Comparison of ENCODE assay signal across 7 mouse cellular contexts in the genomic region with DNA sequence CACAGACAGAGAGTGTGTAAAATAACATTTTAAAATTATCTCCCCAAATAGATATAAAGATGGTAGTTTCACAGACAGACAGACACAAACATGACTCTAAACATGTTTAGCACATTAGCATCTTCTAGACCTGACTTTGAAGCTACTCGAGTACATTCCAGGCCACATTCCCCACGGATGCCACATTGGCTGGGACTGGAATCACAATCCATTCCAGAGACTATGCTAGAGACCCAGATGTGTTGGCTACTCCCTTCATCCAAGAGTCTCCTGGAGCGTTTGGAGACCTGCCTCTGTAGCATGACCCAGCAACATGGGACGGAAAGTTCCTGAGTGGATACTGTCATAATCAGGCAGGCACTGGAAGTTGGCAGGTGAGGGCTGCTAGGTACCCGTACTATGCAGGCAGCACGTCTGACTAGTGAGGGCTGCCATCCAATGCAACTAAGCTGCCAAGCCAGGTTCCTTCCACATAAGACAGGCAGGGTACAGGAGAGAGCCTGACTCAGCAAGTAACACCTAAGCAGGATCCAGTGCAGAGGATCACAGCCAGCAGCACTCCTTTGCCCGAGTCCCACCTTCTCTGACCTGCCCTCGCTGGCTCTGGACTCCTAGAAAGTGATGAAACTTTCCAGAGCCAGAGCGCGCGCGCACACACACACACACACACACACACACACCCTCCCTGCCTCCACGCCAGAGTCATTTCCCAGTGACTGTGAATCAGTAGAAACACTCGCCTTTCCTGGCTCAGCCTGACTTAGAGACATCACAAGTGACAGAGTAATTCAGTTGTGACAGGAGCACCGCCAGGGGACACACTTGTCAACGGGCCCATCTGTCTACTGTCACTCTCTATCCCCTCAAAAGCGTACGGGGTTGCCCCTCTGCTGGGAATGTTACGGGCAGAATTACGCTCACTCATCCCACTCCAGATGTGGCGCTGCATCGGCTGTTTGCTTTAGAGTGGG.
A peak's percentile ranks its signal among the peaks of the same experiment; 100 is the strongest.
DNase-seq lines count a peak whose midpoint lies in the region; ATAC-seq lines count a peak whose summit lies in the region.

No protein-coding gene starts in this region.

- H3K27ac ChIP-seq in embryonic facial prominence, embryonic 14.5 days (replicated peaks; ENCODE audit: low read depth, low read length): no peak overlapping the region
- no peak overlapping the region for H3K27ac ChIP-seq in midbrain, embryonic 14.5 days (replicated peaks; ENCODE audit: low read depth, low read length)

- H3K4me1 ChIP-seq in embryonic facial prominence, embryonic 14.5 days (ENCODE audit: control insufficient read depth, insufficient read depth, low read length): peaks cover 17% of the 10 kb centered on the region
- no peaks in the 10 kb centered on the region for H3K4me1 ChIP-seq in midbrain, embryonic 14.5 days (ENCODE audit: control insufficient read depth, insufficient read depth, low read length)

- DNase-seq in brain, adult 2 months (ENCODE audit: low read depth, low spot score): peak; percentile 36
- DNase-seq in embryonic facial prominence, embryonic 14.5 days (ENCODE audit: low spot score): peak; percentile 64
- DNase-seq in heart, postnatal 14 days: peak; percentile 41 to 57
- DNase-seq in kidney, postnatal 4 days: peak; percentile 26 to 28
- peak; percentile 64 for DNase-seq in midbrain, embryonic 14.5 days
- DNase-seq in ovary, postnatal 36 days (ENCODE audit: low spot score): no peak
- no peak for DNase-seq in spleen, postnatal 36 days (ENCODE audit: low spot score in 2 of 2)

- peak; percentile 50 for ATAC-seq in embryonic facial prominence, embryonic 14.5 days (ENCODE audit: low read depth)
- ATAC-seq in midbrain, embryonic 14.5 days (ENCODE audit: low FRiP score, low TSS enrichment): no peak; the same call in 1 of the 2 replicates

- H3K4me2 ChIP-seq in embryonic facial prominence, embryonic 14.5 days (ENCODE audit: low read depth, low read length): peak overlapping the region; percentile 41
- H3K4me2 ChIP-seq in midbrain, embryonic 14.5 days (ENCODE audit: low read length): peak overlapping the region; percentile 21; the same call in 1 of the 2 replicates

- 34% methylated on average over 22 of the region's 22 CpGs for WGBS in embryonic facial prominence, embryonic 14.5 days
- 57% methylated on average over 22 of the region's 22 CpGs for WGBS in midbrain, embryonic 14.5 days

- no peak overlapping the region for H3K4me3 ChIP-seq in embryonic facial prominence, embryonic 14.5 days (ENCODE audit: low read depth, low read length)
- no peak overlapping the region for H3K4me3 ChIP-seq in midbrain, embryonic 14.5 days (replicated peaks; ENCODE audit: low read depth, low read length)

- H3K36me3 ChIP-seq in embryonic facial prominence, embryonic 14.5 days (ENCODE audit: control insufficient read depth, insufficient read depth, low read length): no peaks in the 10 kb centered on the region
- no peaks in the 10 kb centered on the region for H3K36me3 ChIP-seq in midbrain, embryonic 14.5 days (ENCODE audit: control insufficient read depth, insufficient read depth, low read length)

- H3K9me3 ChIP-seq in embryonic facial prominence, embryonic 14.5 days (ENCODE audit: control insufficient read depth, low read length): no peaks in the 10 kb centered on the region
- H3K9me3 ChIP-seq in midbrain, embryonic 14.5 days (ENCODE audit: control insufficient read depth, low read length): no peaks in the 10 kb centered on the region

- no peaks in the 10 kb centered on the region for H3K27me3 ChIP-seq in embryonic facial prominence, embryonic 14.5 days (replicated peaks; ENCODE audit: control insufficient read depth, insufficient read depth, low read length)
- H3K27me3 ChIP-seq in midbrain, embryonic 14.5 days (ENCODE audit: control insufficient read depth, insufficient read depth, low read length): no peaks in the 10 kb centered on the region

- H3K9ac ChIP-seq in embryonic facial prominence, embryonic 14.5 days (ENCODE audit: low read depth, low read length): 0 out of 2 replicates have a peak overlapping the region, but pooled peaks have one; percentile 4
- no peak overlapping the region for H3K9ac ChIP-seq in midbrain, embryonic 14.5 days (replicated peaks; ENCODE audit: low read length)

- intact Hi-C loops in heart, postnatal 14 days (cut with DNase I): no loop called here

Comparison
In these comparisons a context has a peak if more than half of its experiments do, and no peak if none do; other contexts are left out.
1. DNase-seq: peak in brain, adult 2 months (single experiment), embryonic facial prominence, embryonic 14.5 days (single experiment), heart, postnatal 14 days (2 of 2), kidney, postnatal 4 days (2 of 2) and midbrain, embryonic 14.5 days (single experiment); none in ovary, postnatal 36 days (single experiment) and spleen, postnatal 36 days (0 of 2).